Mouse (Mus musculus): ENCODE data around the gene Ranbp9.

- TF ChIP-seq POLR2A (IDR thresholded peaks at IDR 0.05; ENCODE audit: low read depth, low read length) (no peak), CTCF (IDR thresholded peaks at IDR 0.05; ENCODE audit: borderline replicate concordance, insufficient read depth, low read length) (no peak)
These were observed 24.7 kb upstream of the Ranbp9 start for GRCm38 (mm10) chr13:43505798-43506197.

Measured in embryonic fibroblast, embryonic 13.5 days (primary cell).